25 mouse cellular contexts compared by ENCODE assay signal in the genomic region with DNA sequence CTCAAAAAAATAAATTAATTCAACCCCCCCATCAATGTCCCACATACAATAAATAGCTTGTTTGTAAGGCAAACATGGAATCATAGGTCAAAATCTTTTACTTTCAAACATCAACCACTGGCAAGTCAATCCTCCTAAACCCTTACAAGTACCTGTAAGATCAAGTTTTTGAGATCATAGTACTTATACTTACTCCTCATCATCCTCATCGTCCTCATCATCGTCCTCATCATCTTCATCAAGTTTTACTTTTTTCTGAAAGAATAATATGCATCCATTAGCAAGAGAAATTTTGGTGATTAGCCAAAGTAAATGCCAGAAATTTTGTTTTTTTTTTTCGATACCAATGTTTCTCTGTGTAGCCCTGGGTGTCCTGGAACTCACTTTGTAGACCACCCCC. TPM values are rescaled to one million over a fixed set of nuclear protein-coding genes. Genes with fewer than 3 reads are reported as not detected.
DNase-seq lines count a peak whose midpoint lies in the region; ATAC-seq and TF ChIP-seq lines count a peak whose summit lies in the region.
"Had no signal": no experiment of that assay in that cellular context is flagged by ENCODE, and none has a peak within 500 bp of the region (broad histone marks: within the 10 kb centered on the region; RNA-seq: fewer than 3 reads in every experiment).

No protein-coding gene starts in this region.

- ATAC-seq in intestine, embryonic 14.5 days (replicated peaks; ENCODE audit: low FRiP score, low TSS enrichment, low read depth), result no peak
- no peak for ATAC-seq in intestine, postnatal 0 days
- ATAC-seq in liver, embryonic 14.5 days (ENCODE audit: insufficient read depth), result no peak
- ATAC-seq in cerebellum, adult (ENCODE audit: insufficient number of reproducible peaks, low FRiP score, low TSS enrichment), result no peak
- ATAC-seq in heart, embryonic 11.5 days (replicated peaks; ENCODE audit: insufficient number of reproducible peaks, low FRiP score, low TSS enrichment), result no peak
- ATAC-seq: forebrain, embryonic 13.5 days; forebrain, postnatal 0 days; hindbrain, postnatal 0 days; intestine, embryonic 15.5 days had no signal

- DNase-seq in intestine, embryonic 14.5 days (ENCODE audit: low spot score), result no peak
- peak; percentile 47 for DNase-seq in MEL (ENCODE audit: low read depth, low spot score)
- no peak for DNase-seq in liver, embryonic 14.5 days (ENCODE audit: low read depth in 3 of 3, low spot score in 3 of 3)
- DNase-seq in adrenal gland, postnatal 25 days, result no peak
- DNase-seq: adrenal gland, adult 2 months; B cell, adult 2 months; cerebellum, adult 11-12 months; cerebellum, adult 9-10 months; cerebellum, postnatal 25 days; forebrain, postnatal 0 days; gastrocnemius, adult 2 months; gastrocnemius, postnatal 25 days; heart, postnatal 10 days had no signal

- H3K4me3 ChIP-seq in intestine, embryonic 14.5 days (ENCODE audit: low read depth, low read length), result no peak overlapping the region
- no peak overlapping the region for H3K4me3 ChIP-seq in intestine, postnatal 0 days (ENCODE audit: low read depth, low read length)
- H3K4me3 ChIP-seq in E14TG2a.4 (replicated peaks; ENCODE audit: low read length) (peak overlapping the region; percentile 99), MEL (ENCODE audit: control insufficient read depth in 1 of 2, insufficient read depth in 1 of 2, low read depth in 2 of 2, low read length in 2 of 2) (peak overlapping the region; percentile 65)
- no peak overlapping the region for H3K4me3 ChIP-seq in liver, embryonic 14.5 days (ENCODE audit: insufficient read depth in 1 of 2, low read depth in 2 of 2, low read length in 2 of 2)
- H3K4me3 ChIP-seq in heart, embryonic 11.5 days (ENCODE audit: low read depth, low read length), result no peak overlapping the region
- H3K4me3 ChIP-seq: embryonic facial prominence, embryonic 13.5 days; forebrain, embryonic 13.5 days; gastrocnemius, adult 2 months; hindbrain, embryonic 13.5 days; intestine, embryonic 15.5 days had no signal

- TF ChIP-seq CTCF in intestine, postnatal 0 days (IDR thresholded peaks at IDR 0.05; ENCODE audit: low read depth), result no peak
- TF ChIP-seq CTCF in E14TG2a.4 (conservative IDR thresholded peaks at IDR 0.05; ENCODE audit: low read length) (no peak), MEL (IDR thresholded peaks at IDR 0.05 in 2 of 3, conservative IDR thresholded peaks at IDR 0.05 in 1 of 3; ENCODE audit: control insufficient read depth in 1 of 3, insufficient read depth in 1 of 3, low read depth in 2 of 3, low read length in 3 of 3, poor library complexity in 1 of 3, severe bottlenecking in 1 of 3) (no peak)
- TF ChIP-seq CTCF in liver, embryonic 14.5 days (IDR thresholded peaks at IDR 0.05; ENCODE audit: low read depth), result no peak

- peaks cover 54% of the 10 kb centered on the region for H3K79me2 ChIP-seq in MEL (ENCODE audit: control insufficient read depth, insufficient read depth, low read length, poor library complexity)

- H3K27me3 ChIP-seq in intestine, embryonic 14.5 days (replicated peaks; ENCODE audit: control insufficient read depth, insufficient read depth, low read length), result no peaks in the 10 kb centered on the region
- H3K27me3 ChIP-seq in intestine, postnatal 0 days (replicated peaks; ENCODE audit: control insufficient read depth, insufficient read depth, low read length), result no peaks in the 10 kb centered on the region
- H3K27me3 ChIP-seq in E14TG2a.4 (ENCODE audit: insufficient read depth, low read length), result no peaks in the 10 kb centered on the region
- no peaks in the 10 kb centered on the region for H3K27me3 ChIP-seq in MEL (ENCODE audit: control insufficient read depth in 1 of 2, insufficient read depth in 2 of 2, low read length in 2 of 2)
- no peaks in the 10 kb centered on the region for H3K27me3 ChIP-seq in liver, embryonic 14.5 days (ENCODE audit: control insufficient read depth, insufficient read depth, low read length)
- H3K27me3 ChIP-seq in heart, embryonic 11.5 days (ENCODE audit: control insufficient read depth, insufficient read depth, low read length), result no peaks in the 10 kb centered on the region
- H3K27me3 ChIP-seq: embryonic facial prominence, embryonic 13.5 days; forebrain, embryonic 13.5 days; hindbrain, embryonic 13.5 days; intestine, embryonic 15.5 days had no signal

- 0 out of 2 replicates have a peak overlapping the region, but pooled peaks have one; percentile 13 for H3K4me2 ChIP-seq in intestine, embryonic 14.5 days (ENCODE audit: low read length)
- H3K4me2 ChIP-seq in intestine, postnatal 0 days (replicated peaks; ENCODE audit: low read depth), result no peak overlapping the region
- peak overlapping the region; percentile 8; the same call in 1 of the 2 replicates for H3K4me2 ChIP-seq in liver, embryonic 14.5 days (ENCODE audit: low read depth)
- H3K4me2 ChIP-seq in heart, embryonic 11.5 days, result no peak overlapping the region
- H3K4me2 ChIP-seq: hindbrain, embryonic 13.5 days; intestine, embryonic 15.5 days had no signal

- H3K36me3 ChIP-seq in intestine, embryonic 14.5 days (ENCODE audit: control insufficient read depth, insufficient read depth, low read length), result peaks cover 67% of the 10 kb centered on the region
- peaks cover 35% of the 10 kb centered on the region for H3K36me3 ChIP-seq in intestine, postnatal 0 days (ENCODE audit: control insufficient read depth, insufficient read depth)
- H3K36me3 ChIP-seq in E14TG2a.4 (ENCODE audit: insufficient read depth, low read length) (peaks cover 77% of the 10 kb centered on the region), MEL (ENCODE audit: control insufficient read depth in 1 of 2, insufficient read depth in 2 of 2, low read length in 2 of 2) (peaks cover 56 to 58% of the 10 kb centered on the region in 2 experiments)
- H3K36me3 ChIP-seq in liver, embryonic 14.5 days (replicated peaks; ENCODE audit: control insufficient read depth, insufficient read depth, low read depth), result peaks cover 60% of the 10 kb centered on the region
- H3K36me3 ChIP-seq in heart, embryonic 11.5 days (ENCODE audit: control insufficient read depth, insufficient read depth, low read length), result peaks cover 21% of the 10 kb centered on the region

- TF ChIP-seq RAD21 in MEL (IDR thresholded peaks at IDR 0.05; ENCODE audit: low read depth, low read length), result no peak

- WGBS in intestine, embryonic 14.5 days, result 91% methylated on average over 3 of the region's 3 CpGs
- WGBS in intestine, postnatal 0 days, result 84% methylated on average over 3 of the region's 3 CpGs
- WGBS in liver, embryonic 14.5 days (ENCODE audit: insufficient replicate concordance), result 72% methylated on average over 3 of the region's 3 CpGs
- WGBS in heart, embryonic 11.5 days (ENCODE audit: insufficient replicate concordance), result 91% methylated on average over 3 of the region's 3 CpGs

- TF ChIP-seq POLR2A in MEL (IDR thresholded peaks at IDR 0.05; ENCODE audit: control insufficient read depth in 1 of 2, insufficient read depth in 1 of 2, low read depth in 1 of 2, low read length in 2 of 2, poor library complexity in 1 of 2), result no peak; a peak in 1 of 4 replicates

- peaks cover 16% of the 10 kb centered on the region for H3K4me1 ChIP-seq in intestine, embryonic 14.5 days (replicated peaks; ENCODE audit: control insufficient read depth, insufficient read depth, low read length)
- H3K4me1 ChIP-seq in intestine, postnatal 0 days (replicated peaks; ENCODE audit: control insufficient read depth, insufficient read depth, low read length), result no peaks in the 10 kb centered on the region
- peaks cover 59% of the 10 kb centered on the region for H3K4me1 ChIP-seq in E14TG2a.4 (replicated peaks; ENCODE audit: low read depth, low read length)
- H3K4me1 ChIP-seq in MEL (ENCODE audit: control insufficient read depth in 1 of 2, insufficient read depth in 2 of 2, low read length in 2 of 2), result peaks cover 0 to 6% of the 10 kb centered on the region in 2 experiments; a peak in 2 of 4 replicates
- peaks cover 6 to 7% of the 10 kb centered on the region in 2 experiments for H3K4me1 ChIP-seq in liver, embryonic 14.5 days (replicated peaks; ENCODE audit: control insufficient read depth in 2 of 2, insufficient read depth in 2 of 2, low read length in 1 of 2)
- H3K4me1 ChIP-seq in heart, embryonic 11.5 days (ENCODE audit: control insufficient read depth, insufficient read depth, low read length), result peaks cover 7% of the 10 kb centered on the region; the same call in 1 of the 2 replicates
- H3K4me1 ChIP-seq: intestine, embryonic 15.5 days had no signal

- TF ChIP-seq EP300 in MEL (IDR thresholded peaks at IDR 0.05; ENCODE audit: low read depth in 1 of 2, low read length in 2 of 2), result no peak
- no peak for TF ChIP-seq EP300 in liver, embryonic 14.5 days (IDR thresholded peaks at IDR 0.05; ENCODE audit: low read depth)

- no peaks in the 10 kb centered on the region for H3K9me3 ChIP-seq in intestine, embryonic 14.5 days (ENCODE audit: control insufficient read depth, low read length)
- H3K9me3 ChIP-seq in intestine, postnatal 0 days (ENCODE audit: control insufficient read depth), result no peaks in the 10 kb centered on the region
- no peaks in the 10 kb centered on the region for H3K9me3 ChIP-seq in E14TG2a.4 (ENCODE audit: low read length)
- no peaks in the 10 kb centered on the region for H3K9me3 ChIP-seq in MEL (replicated peaks; ENCODE audit: insufficient read depth, low read length)
- H3K9me3 ChIP-seq in liver, embryonic 14.5 days (ENCODE audit: control insufficient read depth, low read length), result no peaks in the 10 kb centered on the region
- no peaks in the 10 kb centered on the region for H3K9me3 ChIP-seq in heart, embryonic 11.5 days (replicated peaks; ENCODE audit: control insufficient read depth, low read length)
- H3K9me3 ChIP-seq: embryonic facial prominence, embryonic 13.5 days; forebrain, embryonic 13.5 days; hindbrain, embryonic 13.5 days; intestine, embryonic 15.5 days had no signal

- no peak overlapping the region for H3K9ac ChIP-seq in intestine, embryonic 14.5 days (ENCODE audit: low read length)
- H3K9ac ChIP-seq in intestine, postnatal 0 days (ENCODE audit: low read depth, low read length), result no peak overlapping the region
- peak overlapping the region; percentile 82 for H3K9ac ChIP-seq in MEL (ENCODE audit: control insufficient read depth, low read depth, low read length, poor library complexity, severe bottlenecking)
- H3K9ac ChIP-seq in liver, embryonic 14.5 days (replicated peaks), result no peak overlapping the region
- H3K9ac ChIP-seq in heart, embryonic 11.5 days (ENCODE audit: low read depth, low read length), result no peak overlapping the region
- H3K9ac ChIP-seq: embryonic facial prominence, embryonic 13.5 days; forebrain, embryonic 13.5 days; forebrain, postnatal 0 days; hindbrain, embryonic 13.5 days; intestine, embryonic 15.5 days had no signal

- H3K27ac ChIP-seq in intestine, embryonic 14.5 days (ENCODE audit: low read depth), result no peak overlapping the region
- no peak overlapping the region for H3K27ac ChIP-seq in intestine, postnatal 0 days (ENCODE audit: low read depth, low read length)
- H3K27ac ChIP-seq in MEL (ENCODE audit: control insufficient read depth, low read depth, low read length), result no peak overlapping the region
- H3K27ac ChIP-seq in liver, embryonic 14.5 days, result no peak overlapping the region
- H3K27ac ChIP-seq in heart, embryonic 11.5 days (ENCODE audit: low read depth, low read length), result no peak overlapping the region
- H3K27ac ChIP-seq: embryonic facial prominence, embryonic 13.5 days; forebrain, embryonic 13.5 days; gastrocnemius, adult 2 months; hindbrain, embryonic 13.5 days; hindbrain, postnatal 0 days; intestine, embryonic 15.5 days had no signal

RNA-seq across cellular contexts. Expression of gene Npm1, which starts 3.3 kb away (rescaled TPM):
- polyA plus RNA-seq in intestine, embryonic 14.5 days (2014; fragmentation: Nextera tagmentation; extraction: Ambion mirVana), result 1,263 and 1,282 TPM in 2 replicates
- polyA plus RNA-seq in intestine, postnatal 0 days (2015; fragmentation: Nextera tagmentation; extraction: Ambion mirVana), result 296 and 303 TPM in 2 replicates
- 4,033 and 4,319 TPM in 2 replicates for total RNA-seq in MEL (2012; rRNA removed)
- 1,000 to 10,000 TPM in 1 of 2 experiments, 100 to 1,000 TPM in 1; 839 to 3,244 TPM for polyA plus RNA-seq in MEL (2012; ENCODE audit: insufficient read depth in 1 of 2, insufficient read length in 2 of 2, low read depth in 1 of 2, low replicate concordance in 2 of 2, missing spikeins in 1 of 2)
- polyA plus RNA-seq in liver, embryonic 14.5 days (2012; rRNA removed), result 294 and 703 TPM in 2 replicates
- 654 and 676 TPM in 2 replicates for polyA plus RNA-seq in liver, embryonic 14.5 days (2014; fragmentation: Nextera tagmentation; extraction: Ambion mirVana)
- polyA plus RNA-seq in heart, embryonic 11.5 days (2014; fragmentation: Nextera tagmentation; extraction: Ambion mirVana), result 632 and 689 TPM in 2 replicates
- total RNA-seq in adrenal gland, postnatal 25 days (2021), result 285 and 327 TPM in 2 replicates

RNA-seq across cellular contexts. Expression of gene Fgf18, which starts 12.5 kb away (rescaled TPM):
- 1.5 and 2.1 TPM in 2 replicates for polyA plus RNA-seq in intestine, embryonic 14.5 days (2014; fragmentation: Nextera tagmentation; extraction: Ambion mirVana)
- polyA plus RNA-seq in intestine, postnatal 0 days (2015; fragmentation: Nextera tagmentation; extraction: Ambion mirVana), result 1.1 TPM in 2 replicates
- total RNA-seq in MEL (2012; rRNA removed), result 0.15 and 0.16 TPM in 2 replicates
- polyA plus RNA-seq in MEL (2012; ENCODE audit: insufficient read depth in 1 of 2, insufficient read length in 2 of 2, low read depth in 1 of 2, low replicate concordance in 2 of 2, missing spikeins in 1 of 2), result under 1 TPM in 1 of 2 experiments, not detected in 1; 0.40 TPM
- 0.05 and 0.12 TPM in 2 replicates for polyA plus RNA-seq in liver, embryonic 14.5 days (2012; rRNA removed)
- 0.27 TPM in 1 of 2 replicates, not detected in the other for polyA plus RNA-seq in liver, embryonic 14.5 days (2014; fragmentation: Nextera tagmentation; extraction: Ambion mirVana)
- 1.8 and 2.5 TPM in 2 replicates for polyA plus RNA-seq in heart, embryonic 11.5 days (2014; fragmentation: Nextera tagmentation; extraction: Ambion mirVana)
- total RNA-seq in adrenal gland, postnatal 25 days (2021), result 0.79 and 1.6 TPM in 2 replicates
- total RNA-seq: granulocyte monocyte progenitor cell, adult 5-6 weeks; hematopoietic stem cell, adult 5-6 weeks had no signal

RNA-seq across cellular contexts. Expression of gene Tlx3, which starts 43.6 kb away (rescaled TPM):
- polyA plus RNA-seq in intestine, embryonic 14.5 days (2014; fragmentation: Nextera tagmentation; extraction: Ambion mirVana), result 0.15 and 0.19 TPM in 2 replicates
- not detected in 2 replicates for polyA plus RNA-seq in intestine, postnatal 0 days (2015; fragmentation: Nextera tagmentation; extraction: Ambion mirVana)
- not detected in 2 replicates for total RNA-seq in MEL (2012; rRNA removed)
- not detected for polyA plus RNA-seq in MEL (2012; ENCODE audit: insufficient read depth in 1 of 2, insufficient read length in 2 of 2, low read depth in 1 of 2, low replicate concordance in 2 of 2, missing spikeins in 1 of 2)
- not detected in 2 replicates for polyA plus RNA-seq in liver, embryonic 14.5 days (2012; rRNA removed)
- polyA plus RNA-seq in liver, embryonic 14.5 days (2014; fragmentation: Nextera tagmentation; extraction: Ambion mirVana), result not detected in 2 replicates
- not detected in 2 replicates for polyA plus RNA-seq in heart, embryonic 11.5 days (2014; fragmentation: Nextera tagmentation; extraction: Ambion mirVana)
- total RNA-seq in adrenal gland, postnatal 25 days (2021), result 0.27 TPM in 1 of 2 replicates, not detected in the other
- total RNA-seq: forebrain, postnatal 0 days; gastrocnemius, adult 2 months; gastrocnemius, postnatal 25 days; granulocyte monocyte progenitor cell, adult 5-6 weeks; heart, postnatal 10 days; hematopoietic stem cell, adult 5-6 weeks had no signal
- polyA plus RNA-seq: cortical plate, adult 2 months; forebrain, embryonic 13.5 days; forebrain, postnatal 0 days had no signal

Comparison
In these comparisons a context has a peak if more than half of its experiments do, and no peak if none do; other contexts are left out.
1. H3K4me2 ChIP-seq: peak in intestine, embryonic 14.5 days (single experiment) and liver, embryonic 14.5 days (single experiment); none in intestine, postnatal 0 days (single experiment) and heart, embryonic 11.5 days (single experiment).
2. H3K4me3 ChIP-seq: peak in E14TG2a.4 (single experiment) and MEL (2 of 2); none in intestine, embryonic 14.5 days (single experiment), intestine, postnatal 0 days (single experiment), liver, embryonic 14.5 days (0 of 2) and heart, embryonic 11.5 days (single experiment).